Mouse (Mus musculus): ENCODE data around the gene Cyth2. TPM values are rescaled to one million over a fixed set of nuclear protein-coding genes. Genes with fewer than 3 reads are reported as not detected.

The Cyth2 gene
- total and polyA plus RNA-seq, 3 experiments, result 25.6 to 59.4 (median 59.1) TPM

- peaks cover 13% of the 10 kb centered on the region for H3K27me3 ChIP-seq (replicated peaks)
- H3K36me3 ChIP-seq (replicated peaks in 1 of 2; ENCODE audit: control insufficient read depth in 1 of 2, insufficient read depth in 1 of 2, low read length in 1 of 2), result no peaks in the 10 kb centered on the region
- DNase-seq (ENCODE audit: extremely low read depth), result no peak
- no peak overlapping the region for H3K9ac ChIP-seq (ENCODE audit: insufficient read depth, low read depth)
- H3K79me2 ChIP-seq (replicated peaks; ENCODE audit: control insufficient read depth, extremely low read depth, insufficient read depth, poor library complexity, severe bottlenecking), result no peaks in the 10 kb centered on the region
- H3K4me3 ChIP-seq (replicated peaks in 1 of 3; ENCODE audit: low read depth in 2 of 3, low read length in 2 of 3, poor library complexity in 1 of 3), result peak overlapping the region in 1 of 3 experiments; percentile 19
- H3K9me3 ChIP-seq (replicated peaks; ENCODE audit: low read length), result no peaks in the 10 kb centered on the region
- peak overlapping the region; percentile 11; the same call in 1 of the 2 replicates for H3K4me2 ChIP-seq (ENCODE audit: insufficient read depth, low read depth, poor library complexity, severe bottlenecking)
- peaks cover 5 to 9% of the 10 kb centered on the region in 2 experiments for H3K4me1 ChIP-seq (ENCODE audit: control insufficient read depth in 1 of 2, insufficient read depth in 2 of 2)
- dilution Hi-C loops (cut with MboI; ENCODE audit: extremely low pct_ligation_motif_present, extremely low pct_unique_long_range_greater_than_20kb, low sequenced_read_pairs) (no loop called here), in situ Hi-C loops (cut with MboI; ENCODE audit: low pct_ligation_motif_present, low pct_unique_long_range_greater_than_20kb, low sequenced_read_pairs) (no loop called here)
- H3K27ac ChIP-seq (ENCODE audit: insufficient read depth, low read depth), result no peak overlapping the region
- no peak for TF ChIP-seq E2F4 (IDR thresholded peaks at IDR 0.05; ENCODE audit: insufficient replicate concordance, low read depth, low read length)
- TF ChIP-seq ZC3H11A (IDR thresholded peaks at IDR 0.05; ENCODE audit: low read depth, low read length), result no peak
- TF ChIP-seq RAD21 (IDR thresholded peaks at IDR 0.05; ENCODE audit: low read depth, low read length), result no peak
- TF ChIP-seq NRF1 (IDR thresholded peaks at IDR 0.05; ENCODE audit: low read depth, low read length), result no peak
- TF ChIP-seq POLR2AphosphoS2 (IDR thresholded peaks at IDR 0.05; ENCODE audit: low read depth, low read length), result no peak
These were observed 16.5 kb downstream of the Cyth2 start for GRCm38 (mm10) chr7:45797661-45798510.

- Histone ChIP-seq H3K79me2 (replicated peaks; ENCODE audit: control insufficient read depth, extremely low read depth, insufficient read depth, poor library complexity, severe bottlenecking) (no peaks in the 10 kb centered on the region), H3K4me2 (ENCODE audit: insufficient read depth, low read depth, poor library complexity, severe bottlenecking) (no peak overlapping the region), H3K36me3 (replicated peaks in 1 of 2; ENCODE audit: control insufficient read depth in 1 of 2, insufficient read depth in 1 of 2, low read length in 1 of 2) (no peaks in the 10 kb centered on the region), H3K27ac (ENCODE audit: insufficient read depth, low read depth) (no peak overlapping the region), H3K4me3 (replicated peaks in 1 of 3; ENCODE audit: low read depth in 2 of 3, low read length in 2 of 3, poor library complexity in 1 of 3) (no peak overlapping the region), H3K9ac (ENCODE audit: insufficient read depth, low read depth) (no peak overlapping the region), H3K27me3 (replicated peaks) (peaks cover 17% of the 10 kb centered on the region), H3K9me3 (replicated peaks; ENCODE audit: low read length) (no peaks in the 10 kb centered on the region), H3K4me1 (ENCODE audit: control insufficient read depth in 1 of 2, insufficient read depth in 2 of 2) (peaks cover 5 to 9% of the 10 kb centered on the region in 2 experiments)
- TF ChIP-seq RCOR1 (conservative IDR thresholded peaks at IDR 0.05; ENCODE audit: low read depth, low read length) (no peak), ZKSCAN1 (IDR thresholded peaks at IDR 0.05; ENCODE audit: borderline replicate concordance, low read depth, low read length) (no peak), ZC3H11A (IDR thresholded peaks at IDR 0.05; ENCODE audit: low read depth, low read length) (no peak), MAX (IDR thresholded peaks at IDR 0.05; ENCODE audit: low read length) (no peak), NRF1 (IDR thresholded peaks at IDR 0.05; ENCODE audit: low read depth, low read length) (no peak), ETS1 (conservative IDR thresholded peaks at IDR 0.05; ENCODE audit: low read depth, low read length) (no peak), USF1 (IDR thresholded peaks at IDR 0.05; ENCODE audit: low read depth, low read length) (no peak), CTCF (conservative IDR thresholded peaks at IDR 0.05 in 1 of 2, IDR thresholded peaks at IDR 0.05 in 1 of 2; ENCODE audit: low read depth in 2 of 2, low read length in 2 of 2) (no peak), USF2 (conservative IDR thresholded peaks at IDR 0.05; ENCODE audit: low read depth, low read length) (no peak)
- dilution Hi-C loops (cut with MboI; ENCODE audit: extremely low pct_ligation_motif_present, extremely low pct_unique_long_range_greater_than_20kb, low sequenced_read_pairs) (no loop called here), in situ Hi-C loops (cut with MboI; ENCODE audit: low pct_ligation_motif_present, low pct_unique_long_range_greater_than_20kb, low sequenced_read_pairs) (no loop called here)
- no peak for DNase-seq (ENCODE audit: extremely low read depth)
These were observed 17.4 kb downstream of the Cyth2 start for GRCm38 (mm10) chr7:45796950-45797349.

All from CH12.LX (cell line).